Mouse (Mus musculus) CH12.LX (cell line): ENCODE measurements around the gene Serpina6. TPM values are rescaled to one million over a fixed set of nuclear protein-coding genes. Genes with fewer than 3 reads are reported as not detected.

Experiments used
- DNase-seq: peaks from one replicate; pipeline ENCODE4 v3.0.0-alpha.2; 2013; ENCODE audit errors: extremely low read depth
- H3K27ac ChIP-seq: 2 replicates; pipeline ENCODE4 v1.5.1; 2012; ENCODE audit warnings: low read depth, mild to moderate bottlenecking, control low read depth, moderate library complexity; ENCODE audit not compliant: insufficient read depth
- H3K27me3 ChIP-seq: replicated peaks from 2 replicates; pipeline ENCODE3; 2012; ENCODE audit warnings: inconsistent platforms
- H3K36me3 ChIP-seq, 2 experiments: replicated peaks in 1 of 2; 2 replicates each; pipeline versions ENCODE3 to v1.6.1; 2012; ENCODE audit warnings: inconsistent platforms in 1 of 2, low read length in 1 of 2, mild to moderate bottlenecking in 1 of 2, mixed read lengths in 1 of 2, moderate library complexity in 1 of 2; ENCODE audit not compliant: control insufficient read depth in 1 of 2, insufficient read depth in 1 of 2
- H3K4me1 ChIP-seq, 2 experiments: 2 replicates each; pipeline ENCODE4 v1.6.1; 2012; ENCODE audit warnings: inconsistent platforms in 1 of 2, moderate library complexity in 1 of 2; ENCODE audit not compliant: insufficient read depth in 2 of 2, control insufficient read depth in 1 of 2
- H3K4me2 ChIP-seq: 2 replicates; pipeline ENCODE4 v1.6.1; 2012; ENCODE audit warnings: low read depth, mild to moderate bottlenecking, control low read depth; ENCODE audit not compliant: poor library complexity, insufficient read depth, severe bottlenecking
- H3K4me3 ChIP-seq, 3 experiments: fragments of 150-350 bp in 1 of 3; sonication (generic) in 1 of 3; replicated peaks in 1 of 3; 2 replicates each; pipeline versions ENCODE3 to v1.5.1; 2011 to 2012; ENCODE audit warnings: low read depth in 2 of 3, low read length in 2 of 3, mild to moderate bottlenecking in 2 of 3, moderate library complexity in 2 of 3, control low read depth in 1 of 3, improper control_type of control experiment in 1 of 3, inconsistent platforms in 1 of 3, mixed read lengths in 1 of 3; ENCODE audit not compliant: poor library complexity in 1 of 3
- H3K79me2 ChIP-seq: replicated peaks from 2 replicates; pipeline ENCODE4 v1.6.1; 2012; ENCODE audit warnings: mild to moderate bottlenecking, moderate library complexity; ENCODE audit not compliant: control insufficient read depth, poor library complexity, insufficient read depth, severe bottlenecking; ENCODE audit errors: extremely low read depth
- H3K9ac ChIP-seq: 2 replicates; pipeline ENCODE4 v1.6.1; 2012; ENCODE audit warnings: low read depth, mild to moderate bottlenecking, control low read depth, moderate library complexity; ENCODE audit not compliant: insufficient read depth
- H3K9me3 ChIP-seq: replicated peaks from 2 replicates; pipeline ENCODE3; 2012; ENCODE audit warnings: low read length, inconsistent platforms, mixed read lengths
- BHLHE40 ChIP-seq: IDR thresholded peaks from 2 replicates; pipeline ENCODE4 v1.6.1; 2011; ENCODE audit warnings: mild to moderate bottlenecking, low read depth, low read length, improper control_type of control experiment
- CTCF ChIP-seq, 2 experiments: IDR thresholded peaks in 1 of 2; conservative IDR thresholded peaks in 1 of 2; 2 replicates each; pipeline ENCODE4 v1.5.1; 2011 to 2012; ENCODE audit warnings: low read depth in 2 of 2, low read length in 2 of 2, improper control_type of control experiment in 1 of 2, inconsistent platforms in 1 of 2, mild to moderate bottlenecking in 1 of 2, moderate library complexity in 1 of 2
- E2F4 ChIP-seq: IDR thresholded peaks from 2 replicates; pipeline ENCODE4 v1.6.1; 2011; ENCODE audit warnings: low read depth, low read length, improper control_type of control experiment; ENCODE audit not compliant: insufficient replicate concordance
- ELF1 ChIP-seq: IDR thresholded peaks from 2 replicates; pipeline ENCODE4 v1.6.1; 2014; ENCODE audit warnings: low read depth, mild to moderate bottlenecking, inconsistent platforms, low read length, improper control_type of control experiment
- ETS1 ChIP-seq: conservative IDR thresholded peaks from 2 replicates; pipeline ENCODE4 v1.6.1; 2012; ENCODE audit warnings: low read depth, mild to moderate bottlenecking, inconsistent platforms, low read length, improper control_type of control experiment, moderate library complexity
- JUND ChIP-seq: conservative IDR thresholded peaks from 2 replicates; pipeline ENCODE4 v1.6.1; 2011; ENCODE audit warnings: low read depth, low read length, improper control_type of control experiment
- KAT2A ChIP-seq: IDR thresholded peaks from 2 replicates; pipeline ENCODE4 v1.6.1; 2012; ENCODE audit warnings: low read length, improper control_type of control experiment, inconsistent platforms; ENCODE audit not compliant: insufficient replicate concordance
- MAFK ChIP-seq: IDR thresholded peaks from 2 replicates; pipeline ENCODE4 v1.6.1; 2011; ENCODE audit warnings: low read length, improper control_type of control experiment; ENCODE audit not compliant: insufficient replicate concordance
- MAX ChIP-seq: IDR thresholded peaks from 2 replicates; pipeline ENCODE4 v1.6.1; 2011; ENCODE audit warnings: low read length, improper control_type of control experiment
- MAZ ChIP-seq: IDR thresholded peaks from 2 replicates; pipeline ENCODE4 v1.6.1; 2012; ENCODE audit warnings: low read depth, mild to moderate bottlenecking, inconsistent platforms, low read length, improper control_type of control experiment, moderate library complexity
- MEF2A ChIP-seq: IDR thresholded peaks from 2 replicates; pipeline ENCODE4 v1.6.1; 2014; ENCODE audit warnings: low read depth, mild to moderate bottlenecking, inconsistent platforms, low read length, improper control_type of control experiment, borderline replicate concordance
- SMC3 ChIP-seq: IDR thresholded peaks from 2 replicates; pipeline ENCODE4 v1.6.1; 2011; ENCODE audit warnings: low read depth, low read length, improper control_type of control experiment
- UBTF ChIP-seq: IDR thresholded peaks from 2 replicates; pipeline ENCODE4 v1.6.1; 2012; ENCODE audit warnings: low read depth, mild to moderate bottlenecking, inconsistent platforms, low read length, improper control_type of control experiment, moderate library complexity
- ZMIZ1 ChIP-seq: IDR thresholded peaks from 2 replicates; pipeline ENCODE4 v1.6.1; 2012; ENCODE audit warnings: low read depth, mild to moderate bottlenecking, inconsistent platforms, low read length, improper control_type of control experiment
- ZNF384 ChIP-seq: IDR thresholded peaks from 2 replicates; pipeline ENCODE4 v1.6.1; 2012; ENCODE audit warnings: low read depth, low read length, improper control_type of control experiment, inconsistent platforms
- dilution Hi-C: fragments of 300-500 bp; cut with MboI; formaldehyde crosslinking; loops from 2 replicates; pipeline ENCODE4 v1.14.3; 2020; ENCODE audit warnings: low sequenced_read_pairs; ENCODE audit not compliant: extremely low pct_unique_long_range_greater_than_20kb, extremely low pct_ligation_motif_present
- in situ Hi-C: fragments of 300-500 bp; cut with MboI; formaldehyde crosslinking; loops from 3 replicates; pipeline ENCODE4 v1.14.3; 2019; ENCODE audit warnings: low sequenced_read_pairs, low pct_ligation_motif_present, low pct_unique_long_range_greater_than_20kb, mixed read lengths
- polyA plus RNA-seq: library from polyadenylated mRNA; unstranded; fragments of >175 nt; gene quantifications from 2 replicates; pipeline ENCODE4 v1.2.1, GENCODE M21; 2012; ENCODE audit warnings: low read depth; ENCODE audit not compliant: insufficient read length
- total RNA-seq, 2 experiments: library from RNA; depleted of rRNA; stranded (reverse); fragments of 300-350 nt in 1 of 2; fragments of >200 nt in 1 of 2; gene quantifications; 2 replicates each; pipeline ENCODE4 v1.2.3; 2012 to 2014

Gene Serpina6
- total and polyA plus RNA-seq, 3 experiments, result not detected

DNA sequence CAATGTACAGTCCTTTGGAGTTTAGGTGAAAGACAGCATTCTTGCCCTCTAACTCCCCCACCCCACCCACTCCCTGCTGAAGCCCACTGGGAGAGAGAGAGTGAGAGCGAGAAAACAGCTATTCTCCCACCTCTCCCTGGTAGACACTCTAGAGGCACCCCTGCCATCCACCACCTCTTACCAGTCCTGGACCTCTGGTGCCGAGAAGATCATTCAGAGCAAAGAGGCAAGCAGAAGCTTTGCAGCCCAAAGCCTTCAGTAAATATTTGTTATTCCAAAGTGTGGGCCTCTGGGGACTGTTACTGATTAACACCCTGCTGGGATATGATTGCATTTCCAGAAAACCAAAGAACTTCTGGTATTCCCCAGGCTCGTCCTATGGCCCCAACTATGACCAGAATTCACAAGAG, 25.8 kb downstream of the Serpina6 start, which contains the start of gene Serpina10:
TSS of gene Serpina10 (minus strand) at position 242 of the 410 bp plus-strand sequence.
- DNase-seq, result no peak
- Histone ChIP-seq H3K9ac (no peak within 1 kb of the TSS), H3K27ac (no peak within 1 kb of the TSS), H3K4me3 (no peak within 1 kb of the TSS), H3K79me2 (no peaks in the 10 kb centered on the region), H3K4me2 (no peak within 1 kb of the TSS), H3K36me3 (no peaks in the 10 kb centered on the region), H3K4me1 (no peaks in the 10 kb centered on the region), H3K9me3 (no peaks in the 10 kb centered on the region), H3K27me3 (peaks cover 71% of the 10 kb centered on the region)
- in situ Hi-C loops (loop anchor here (25.0 kb wide), 1 partner anchor 119 kb away; no protein-coding TSS in a partner anchor), dilution Hi-C loops (no loop called here)
- TF ChIP-seq CTCF (conservative IDR thresholded peaks at IDR 0.05 in 1 of 2, IDR thresholded peaks at IDR 0.05 in 1 of 2; ENCODE audit: low read depth in 2 of 2, low read length in 2 of 2), result no peak
- TF ChIP-seq ELF1, result no peak
- no peak for TF ChIP-seq MAX
- TF ChIP-seq MEF2A, result no peak
- no peak for TF ChIP-seq ETS1
- no peak for TF ChIP-seq MAFK
- TF ChIP-seq JUND, result no peak
- no peak for TF ChIP-seq SMC3
- no peak for TF ChIP-seq MAZ
- no peak for TF ChIP-seq ZNF384
- no peak for TF ChIP-seq BHLHE40

DNA sequence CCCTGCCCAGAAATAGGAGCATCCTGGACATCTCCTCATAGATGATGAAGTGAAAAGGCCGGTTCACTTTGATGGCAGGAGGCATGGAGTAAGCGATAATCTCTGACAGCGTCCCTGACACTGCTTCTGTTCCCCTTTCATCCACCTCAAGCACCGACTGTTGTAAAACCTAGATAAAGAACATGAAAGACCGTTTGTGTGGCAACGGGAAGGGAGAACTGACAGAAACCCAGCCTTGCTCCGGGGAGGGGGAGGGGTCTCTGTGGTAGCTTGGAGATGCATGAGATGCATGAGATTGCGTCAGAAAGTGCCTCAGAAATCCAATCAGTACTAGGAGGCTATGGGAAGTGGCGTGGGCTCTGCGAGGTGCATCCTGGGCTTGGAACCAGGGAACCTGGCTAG, 40.2 kb downstream of the Serpina6 start:
- in situ Hi-C loops (no loop called here), dilution Hi-C loops (no loop called here)
- Histone ChIP-seq H3K79me2 (no peaks in the 10 kb centered on the region), H3K4me2 (no peak overlapping the region), H3K4me1 (no peaks in the 10 kb centered on the region), H3K27me3 (no peaks in the 10 kb centered on the region), H3K27ac (no peak overlapping the region), H3K4me3 (no peak overlapping the region), H3K9ac (no peak overlapping the region), H3K9me3 (no peaks in the 10 kb centered on the region), H3K36me3 (no peaks in the 10 kb centered on the region)
- DNase-seq, result no peak
- TF ChIP-seq KAT2A (no peak), SMC3 (no peak), ZMIZ1 (no peak), E2F4 (no peak), UBTF (no peak), BHLHE40 (no peak)
